Mouse (Mus musculus): ENCODE data around the gene Letmd1.
A peak's percentile ranks its signal among the peaks of the same experiment; 100 is the strongest.

DNA sequence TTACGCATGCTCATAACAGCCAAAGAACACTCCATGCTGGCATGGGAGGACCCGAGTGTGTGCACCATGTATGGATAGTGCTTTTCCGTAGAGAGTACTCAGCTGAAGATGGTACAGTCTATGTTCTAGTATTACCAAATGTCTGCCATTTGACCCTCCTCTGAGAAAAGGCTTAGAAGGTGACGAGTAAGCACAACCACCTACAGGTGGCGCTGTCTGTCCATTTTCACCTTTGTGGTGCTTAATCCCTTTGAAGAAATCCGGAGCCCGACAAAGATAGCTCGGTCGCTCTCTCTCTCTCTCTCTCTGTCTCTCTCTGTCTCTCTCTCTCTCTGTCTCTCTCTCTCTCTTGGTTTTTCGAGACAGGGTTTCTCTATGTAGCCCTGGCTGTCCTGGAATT, 10.8 kb upstream of the Letmd1 start:
- no peak for TF ChIP-seq POLR2A (IDR thresholded peaks at IDR 0.05; ENCODE audit: low read depth, low read length)
- peak; percentile 45; the same call in 1 of the 2 replicates for TF ChIP-seq CTCF (IDR thresholded peaks at IDR 0.05; ENCODE audit: extremely low read depth, insufficient read depth, insufficient read length, insufficient replicate concordance)
